Mouse (Mus musculus) spleen, adult 2 months (tissue): ENCODE results near the gene Polr2m.

ENCODE experiments used
- CTCF ChIP-seq: fragments of 200-500 bp; IDR thresholded peaks from 2 replicates; pipeline ENCODE4 v1.5.1; 2011; ENCODE audit warnings: mild to moderate bottlenecking, inconsistent platforms; ENCODE audit not compliant: insufficient read depth, insufficient read length, insufficient replicate concordance; ENCODE audit errors: extremely low read depth
- POLR2A ChIP-seq: fragments of 200-500 bp; IDR thresholded peaks from 2 replicates; pipeline ENCODE4 v1.6.1; 2011; ENCODE audit warnings: low read depth, low read length, inconsistent platforms

DNA sequence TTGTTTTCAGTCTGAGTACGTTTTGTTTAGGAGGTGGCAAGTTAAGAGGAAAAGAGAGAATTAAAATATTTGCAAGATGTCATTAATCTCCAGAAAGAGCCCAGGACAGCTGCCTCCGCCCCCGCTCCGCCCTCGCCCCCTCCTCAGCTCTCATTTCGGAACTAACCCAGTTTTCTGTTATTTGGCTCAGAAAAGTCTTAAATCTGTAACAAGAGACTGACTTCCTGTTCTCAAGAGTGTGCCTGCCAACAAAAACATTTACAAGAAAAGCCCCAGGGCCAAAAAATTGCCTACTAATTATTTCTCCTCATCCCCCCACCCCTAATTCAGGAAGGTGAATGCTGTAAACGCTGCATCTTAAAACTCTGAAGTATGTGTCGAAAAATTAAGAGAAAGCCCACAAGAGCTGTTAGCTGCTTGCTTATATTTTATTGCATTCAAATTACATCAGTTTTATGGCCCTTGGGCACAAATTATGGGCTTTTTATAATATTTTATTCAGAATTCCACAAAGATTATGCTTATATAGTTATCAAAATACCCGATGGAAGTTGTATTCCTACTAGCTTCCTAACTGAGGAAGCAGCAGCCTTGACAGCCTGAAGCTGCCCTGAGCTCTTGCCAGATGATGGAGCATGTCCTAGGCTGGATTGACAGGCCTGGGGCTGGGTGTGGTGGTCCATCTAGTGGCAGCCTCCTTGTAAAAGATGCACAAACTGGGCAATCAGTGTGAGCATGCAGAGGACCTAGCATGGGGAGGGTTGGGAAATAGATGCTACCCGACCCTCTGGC is 12.9 kb upstream of the Polr2m start:
- TF ChIP-seq POLR2A (no peak), CTCF (no peak)
